Mouse (Mus musculus) MEL (cell line): ENCODE measurements at regions not wholly inside any gene's neighbourhood (a gene's known extent, or its start where the extent isn't known, plus 50 kb on each side); places are given as distances from the start of the nearest gene placed in this dataset.

Source experiments
- CHD2 ChIP-seq: IDR thresholded peaks from 2 replicates; pipeline ENCODE4 v1.6.1; 2011; ENCODE audit warnings: low read length, improper control_type of control experiment
- CTCF ChIP-seq, 3 experiments: IDR thresholded peaks in 2 of 3; conservative IDR thresholded peaks in 1 of 3; 2 replicates each; pipeline ENCODE4 v1.5.1; 2011 to 2012; ENCODE audit warnings: low read length in 3 of 3, low read depth in 2 of 3, mild to moderate bottlenecking in 2 of 3, improper control_type of control experiment in 1 of 3, inconsistent platforms in 1 of 3, mixed read lengths in 1 of 3, moderate library complexity in 1 of 3; ENCODE audit not compliant: control insufficient read depth in 1 of 3, insufficient read depth in 1 of 3, poor library complexity in 1 of 3, severe bottlenecking in 1 of 3
- EP300 ChIP-seq, 2 experiments: IDR thresholded peaks; 2 replicates each; pipeline ENCODE4 v1.6.1; 2011; ENCODE audit warnings: improper control_type of control experiment in 2 of 2, low read length in 2 of 2, low read depth in 1 of 2, mild to moderate bottlenecking in 1 of 2
- ETS1 ChIP-seq: IDR thresholded peaks from 2 replicates; pipeline ENCODE4 v1.6.1; 2012; ENCODE audit warnings: low read depth, mild to moderate bottlenecking, inconsistent platforms, low read length, improper control_type of control experiment, moderate library complexity
- GATA1 ChIP-seq: IDR thresholded peaks from 2 replicates; pipeline ENCODE4 v1.6.1; 2011; ENCODE audit warnings: low read depth, low read length, improper control_type of control experiment
- HCFC1 ChIP-seq: IDR thresholded peaks from 2 replicates; pipeline ENCODE4 v1.6.1; 2012; ENCODE audit warnings: low read depth, mild to moderate bottlenecking, inconsistent platforms, low read length, improper control_type of control experiment, moderate library complexity
- KAT2A ChIP-seq: conservative IDR thresholded peaks from 2 replicates; pipeline ENCODE4 v1.6.1; 2012; ENCODE audit warnings: low read depth, low read length, improper control_type of control experiment, inconsistent platforms
- MYC ChIP-seq: IDR thresholded peaks from 2 replicates; pipeline ENCODE4 v1.6.1; 2011; ENCODE audit warnings: low read depth, mild to moderate bottlenecking, low read length, improper control_type of control experiment, moderate library complexity
- NELFE ChIP-seq: IDR thresholded peaks from 2 replicates; pipeline ENCODE4 v1.6.1; 2011; ENCODE audit warnings: low read depth, low read length, improper control_type of control experiment
- POLR2A ChIP-seq, 2 experiments: IDR thresholded peaks; 2 replicates each; pipeline ENCODE4 v1.6.1; 2011 to 2012; ENCODE audit warnings: low read length in 2 of 2, mild to moderate bottlenecking in 2 of 2, control low read depth in 1 of 2, improper control_type of control experiment in 1 of 2, low read depth in 1 of 2, moderate library complexity in 1 of 2; ENCODE audit not compliant: control insufficient read depth in 1 of 2, insufficient read depth in 1 of 2, poor library complexity in 1 of 2
- TAL1 ChIP-seq: IDR thresholded peaks from 2 replicates; pipeline ENCODE4 v1.6.1; 2012; ENCODE audit warnings: mild to moderate bottlenecking, inconsistent platforms, low read length, moderate library complexity, mixed read lengths
- UBTF ChIP-seq: IDR thresholded peaks from 2 replicates; pipeline ENCODE4 v1.6.1; 2012; ENCODE audit warnings: low read depth, mild to moderate bottlenecking, inconsistent platforms, low read length, improper control_type of control experiment, moderate library complexity, borderline replicate concordance; ENCODE audit not compliant: insufficient read depth
- ZMIZ1 ChIP-seq: IDR thresholded peaks from 2 replicates; pipeline ENCODE4 v1.6.1; 2012; ENCODE audit warnings: low read depth, mild to moderate bottlenecking, inconsistent platforms, low read length, improper control_type of control experiment, moderate library complexity
- ZNF384 ChIP-seq: IDR thresholded peaks from 2 replicates; pipeline ENCODE4 v1.6.1; 2012; ENCODE audit warnings: low read depth, mild to moderate bottlenecking, inconsistent platforms, low read length, improper control_type of control experiment

- no peak for TF ChIP-seq CTCF (IDR thresholded peaks at IDR 0.05 in 2 of 3, conservative IDR thresholded peaks at IDR 0.05 in 1 of 3; ENCODE audit: control insufficient read depth in 1 of 3, insufficient read depth in 1 of 3, low read depth in 2 of 3, low read length in 3 of 3, poor library complexity in 1 of 3, severe bottlenecking in 1 of 3)
- TF ChIP-seq NELFE, result no peak
- no peak for TF ChIP-seq POLR2A (IDR thresholded peaks at IDR 0.05; ENCODE audit: control insufficient read depth in 1 of 2, insufficient read depth in 1 of 2, low read depth in 1 of 2, low read length in 2 of 2, poor library complexity in 1 of 2)
- 0 out of 2 replicates have a peak, but pooled peaks have one; percentile 22 for TF ChIP-seq TAL1
- peak; percentile 78 to 89 for TF ChIP-seq EP300 (IDR thresholded peaks at IDR 0.05; ENCODE audit: low read depth in 1 of 2, low read length in 2 of 2)
- TF ChIP-seq GATA1, result peak; percentile 71
- TF ChIP-seq UBTF, result no peak
- TF ChIP-seq ETS1, result peak; percentile 96
- no peak for TF ChIP-seq CHD2
- no peak for TF ChIP-seq HCFC1
- TF ChIP-seq MYC, result no peak
- TF ChIP-seq KAT2A, result no peak
- TF ChIP-seq ZNF384, result no peak
- TF ChIP-seq ZMIZ1, result no peak
Observed at GRCm38 (mm10) chr10:104043569-104043968, 99.2 kb upstream of the Gm21293 start.
